Mouse (Mus musculus) thymus, adult 18-20 months (tissue): ENCODE measurements around the gene Phka2.

Experiments used
- DNase-seq, 2 experiments: peaks; one replicate each; pipeline ENCODE4 v3.0.0; 2022; ENCODE audit warnings: mixed read lengths in 2 of 2

Gene Phka2

DNA sequence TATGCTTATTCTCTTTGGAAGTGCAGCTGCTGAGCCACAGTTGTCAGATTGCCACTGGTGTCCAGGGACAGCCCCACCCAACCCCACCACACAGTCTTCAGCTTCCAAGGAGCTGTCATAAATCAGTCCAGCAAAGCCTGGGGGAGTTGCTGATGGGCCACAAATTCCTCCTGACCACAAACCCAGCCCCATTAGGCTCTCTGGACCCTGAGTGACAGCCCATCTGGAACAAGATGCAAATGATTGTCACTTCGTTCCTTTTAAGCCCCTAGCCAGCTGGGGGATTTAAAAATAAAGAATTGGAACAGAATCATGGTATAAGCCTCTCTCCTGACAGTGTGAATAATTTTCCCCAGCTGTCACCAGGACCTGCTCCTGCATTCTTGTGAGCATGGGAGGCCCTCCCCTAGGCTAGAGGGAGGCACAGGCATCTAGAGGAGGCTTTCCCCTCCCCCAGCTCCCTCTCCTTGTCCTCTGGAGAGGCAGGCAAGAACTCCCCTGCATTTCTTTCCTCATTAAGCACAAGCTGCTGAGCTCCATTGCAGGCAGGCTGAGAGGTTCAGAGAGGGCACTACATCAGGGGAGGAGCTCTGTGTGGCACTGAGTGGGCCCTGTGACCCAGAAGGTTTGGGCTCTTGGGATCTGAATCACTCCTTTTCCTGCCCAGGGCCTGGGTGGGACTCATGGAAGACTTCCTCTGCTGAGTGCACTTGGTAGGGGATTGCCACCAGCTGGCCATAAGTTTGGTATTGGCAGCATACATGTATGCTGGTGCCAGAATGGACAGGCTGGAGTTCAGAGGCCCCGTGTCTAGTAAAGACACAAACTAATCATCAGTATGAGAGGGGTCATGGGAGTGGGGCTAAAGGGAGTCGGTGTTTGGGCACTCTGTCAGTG lies 96.8 kb downstream of the Phka2 start:
- no peak for DNase-seq

- no peak for DNase-seq
Observed at GRCm38 (mm10) chrX:160601053-160601452, 99.1 kb downstream of the Phka2 start.

DNA sequence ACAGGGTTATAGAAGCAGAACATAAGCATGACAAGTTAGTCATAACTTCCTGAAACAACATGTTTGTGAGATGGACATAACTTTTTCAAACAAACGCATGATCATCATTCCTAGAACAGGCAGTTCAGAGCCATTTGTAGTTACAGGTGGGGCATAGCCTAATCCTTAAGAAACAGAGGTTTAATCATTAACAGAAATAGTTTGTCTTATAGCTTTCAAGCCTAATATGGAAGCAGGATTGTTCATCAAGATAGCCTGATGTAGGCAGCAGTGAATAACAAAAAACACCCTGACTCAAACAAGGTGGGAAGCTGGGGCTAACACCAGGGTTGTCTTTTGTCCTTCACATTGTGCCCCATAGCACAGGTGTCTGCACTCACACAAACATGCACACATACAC lies 100.8 kb downstream of the Phka2 start:
- no peak for DNase-seq

DNA sequence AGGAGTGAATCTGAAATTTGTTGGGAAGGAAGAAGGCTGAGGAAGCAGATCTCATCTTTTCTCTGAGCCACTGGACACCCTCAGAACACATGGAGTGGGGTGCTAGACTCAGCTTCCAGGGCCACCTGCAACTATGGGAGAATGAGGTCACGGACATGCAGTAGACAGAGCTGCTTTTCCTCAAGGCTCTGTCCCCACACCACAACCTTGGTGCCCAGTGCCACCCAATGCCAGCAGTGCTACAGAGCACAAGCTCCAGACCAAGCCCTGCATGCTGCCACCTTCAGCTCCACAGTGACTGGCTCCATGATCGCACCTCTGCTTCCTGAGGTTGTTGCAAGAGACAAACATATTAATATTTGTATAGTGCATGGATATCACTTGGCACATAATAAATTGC lies 101.3 kb downstream of the Phka2 start:
- no peak for DNase-seq

DNA sequence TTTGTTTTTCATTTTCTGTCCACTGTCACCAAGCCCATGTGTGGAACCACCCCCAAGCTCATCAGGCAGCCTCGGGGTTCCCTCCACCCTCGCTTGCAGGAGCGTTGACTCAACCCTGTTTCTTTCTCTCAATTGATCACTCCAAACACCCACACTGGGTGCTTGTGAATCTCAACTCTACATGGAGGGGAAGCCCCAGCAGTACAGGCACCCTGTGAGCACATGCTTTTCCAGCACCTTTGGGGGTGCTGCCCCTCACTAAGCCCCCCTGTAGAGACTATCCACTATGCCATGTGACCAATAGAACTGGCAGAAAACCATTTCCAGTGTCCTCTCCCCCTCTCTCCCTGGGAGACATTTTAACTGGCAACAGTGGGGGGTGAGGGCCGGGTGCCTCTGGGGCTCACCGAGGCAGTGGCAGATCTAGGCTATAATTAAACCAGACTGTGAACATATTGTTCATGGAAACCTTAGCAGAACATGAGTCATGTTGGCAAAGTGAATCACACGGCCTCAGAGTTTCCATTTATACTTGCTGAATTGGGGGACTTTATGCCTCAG lies 102.1 kb downstream of the Phka2 start:
- DNase-seq = no peak

DNA sequence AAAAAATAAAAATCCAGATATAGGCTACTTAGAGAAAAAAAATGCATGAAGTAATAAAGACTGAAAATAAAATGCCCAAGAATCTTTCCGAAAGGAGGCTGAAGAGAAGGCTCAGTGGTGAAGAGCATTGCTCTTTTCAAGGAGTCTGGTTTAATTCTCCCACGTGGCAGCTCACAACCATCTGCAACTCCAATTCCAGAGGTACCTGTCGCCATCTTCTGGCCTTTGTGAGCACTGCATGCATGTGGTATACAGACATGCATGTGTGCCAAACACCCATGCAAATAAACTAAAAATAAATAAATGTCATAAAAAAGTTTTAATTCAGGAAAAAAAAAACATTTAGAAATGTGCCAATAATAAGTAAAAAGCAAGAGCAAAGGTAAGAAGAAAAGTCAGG lies 107.9 kb downstream of the Phka2 start:
- DNase-seq = no peak

DNA sequence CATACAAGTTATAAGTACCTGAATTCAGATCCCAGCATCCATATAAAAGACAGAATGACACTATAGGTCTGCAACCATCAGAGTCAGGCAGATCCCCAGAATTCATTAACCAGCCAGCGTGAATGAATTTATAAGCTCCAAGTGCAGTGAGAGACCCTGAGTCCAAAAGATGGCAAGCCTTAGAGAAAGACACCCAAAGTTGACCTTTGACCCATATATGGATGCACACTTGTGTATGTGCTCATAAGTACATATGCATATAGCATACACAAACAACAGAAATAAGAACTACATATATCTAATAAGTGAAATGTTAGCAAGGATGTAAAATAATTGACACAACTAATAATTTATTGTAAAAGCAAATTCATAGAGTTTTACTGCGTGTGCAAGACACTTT lies 108.5 kb downstream of the Phka2 start:
- DNase-seq = no peak

DNA sequence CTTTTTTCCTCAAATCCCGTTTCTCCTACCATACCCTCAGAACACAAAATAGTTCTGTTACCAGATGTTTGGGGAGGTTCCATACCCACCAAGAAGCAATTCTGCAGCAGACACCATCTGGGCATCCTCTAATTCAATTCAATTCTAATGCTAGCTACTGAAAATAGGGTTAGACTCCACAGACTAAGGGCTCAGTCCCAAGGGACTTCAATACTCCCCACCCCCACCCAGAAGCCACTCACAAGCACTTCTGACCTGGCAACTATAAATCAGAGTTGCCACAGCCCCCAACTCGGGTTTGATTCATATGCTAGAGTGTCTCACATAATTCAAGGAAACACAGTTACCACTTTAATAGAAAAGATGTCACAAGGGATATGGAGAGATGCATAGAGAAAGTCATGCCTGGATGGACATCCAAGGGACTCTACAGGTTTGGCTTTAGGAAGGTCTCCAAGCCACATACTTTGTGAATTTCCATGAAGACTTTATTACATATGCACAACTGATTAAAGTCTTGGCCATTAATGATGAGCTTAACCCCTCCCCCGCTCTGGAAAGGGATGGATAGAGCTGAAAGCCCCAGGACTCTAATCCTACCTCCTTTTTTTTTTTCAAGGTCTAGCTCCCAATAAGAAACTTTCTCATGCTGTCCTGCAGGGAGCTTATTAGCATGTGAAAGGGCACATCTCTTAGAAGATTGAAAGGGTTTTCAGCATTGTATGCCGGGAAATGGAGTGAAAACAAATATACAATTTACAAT lies 109.1 kb downstream of the Phka2 start:
- DNase-seq = no peak
